ENCODE assay signal across 8 mouse cellular contexts in genomic region chr16:85899301-85899721, GRCm38 (mm10). TPM values are rescaled to one million over a fixed set of nuclear protein-coding genes. Genes with fewer than 3 reads are reported as not detected.
A peak's percentile ranks its signal among the peaks of the same experiment; 100 is the strongest.
DNase-seq lines count a peak whose midpoint lies in the region; ATAC-seq and TF ChIP-seq lines count a peak whose summit lies in the region.

No protein-coding gene starts in this region.

- H3K4me1 ChIP-seq in heart, embryonic 12.5 days (replicated peaks), result peaks cover 17% of the 10 kb centered on the region
- H3K4me1 ChIP-seq in kidney, embryonic 16.5 days (ENCODE audit: insufficient read depth, low read length), result peaks cover 17% of the 10 kb centered on the region
- peaks cover 19% of the 10 kb centered on the region for H3K4me1 ChIP-seq in lung, embryonic 15.5 days
- H3K4me1 ChIP-seq in thymus, adult 2 months (replicated peaks; ENCODE audit: control insufficient read depth, insufficient read depth, low read length), result no peaks in the 10 kb centered on the region

- WGBS in heart, embryonic 12.5 days, result 13% methylated on average over 25 of the region's 25 CpGs
- 21% methylated on average over 25 of the region's 25 CpGs for WGBS in kidney, embryonic 16.5 days
- 21% methylated on average over 25 of the region's 25 CpGs for WGBS in lung, embryonic 15.5 days
- WGBS in thymus, adult 2 months, result 38% methylated on average over 25 of the region's 25 CpGs

- DNase-seq in cerebellum, postnatal 10 days, result peak; percentile 73 to 75
- DNase-seq in cerebellum, adult 11 months, result no peak
- peak; percentile 50 for DNase-seq in embryo, embryonic 9.5 days (ENCODE audit: extremely low spot score)
- peak; percentile 57 for DNase-seq in retina, postnatal 1 day
- no peak for DNase-seq in thymus, adult 2 months

- no peak overlapping the region for H3K27ac ChIP-seq in heart, embryonic 12.5 days (ENCODE audit: poor library complexity, severe bottlenecking)
- no peak overlapping the region for H3K27ac ChIP-seq in kidney, embryonic 16.5 days (ENCODE audit: low read length)
- no peak overlapping the region for H3K27ac ChIP-seq in lung, embryonic 15.5 days
- H3K27ac ChIP-seq in thymus, adult 2 months (ENCODE audit: control insufficient read depth, insufficient read depth, low read length), result no peak overlapping the region

- H3K27me3 ChIP-seq in heart, embryonic 12.5 days (replicated peaks), result 0 out of 2 replicates have a peak, but pooled peaks cover 4% of the 10 kb centered on the region
- no peaks in the 10 kb centered on the region for H3K27me3 ChIP-seq in kidney, embryonic 16.5 days (ENCODE audit: insufficient read depth, low read length)
- H3K27me3 ChIP-seq in lung, embryonic 15.5 days, result peaks cover 19% of the 10 kb centered on the region
- H3K27me3 ChIP-seq in thymus, adult 2 months (ENCODE audit: control insufficient read depth, insufficient read depth, low read length), result no peaks in the 10 kb centered on the region; the same call in 1 of the 2 replicates

- no peak for TF ChIP-seq POLR2A in thymus, adult 2 months (IDR thresholded peaks at IDR 0.05; ENCODE audit: control insufficient read depth, extremely low read depth, insufficient read depth, low read length, poor library complexity)

- peak; percentile 34; the same call in 1 of the 2 replicates for ATAC-seq in heart, embryonic 12.5 days (ENCODE audit: insufficient number of reproducible peaks, low FRiP score)
- peak; percentile 50; the same call in 1 of the 2 replicates for ATAC-seq in kidney, embryonic 16.5 days (ENCODE audit: low FRiP score, low TSS enrichment)
- peak; percentile 25; the same call in 1 of the 2 replicates for ATAC-seq in lung, embryonic 15.5 days (ENCODE audit: borderline replicate concordance, extremely low read depth, low FRiP score, low TSS enrichment)

- H3K4me2 ChIP-seq in heart, embryonic 12.5 days, result peak overlapping the region; percentile 99
- peak overlapping the region; percentile 90 for H3K4me2 ChIP-seq in kidney, embryonic 16.5 days (replicated peaks; ENCODE audit: low read depth, low read length)
- peak overlapping the region; percentile 91 for H3K4me2 ChIP-seq in lung, embryonic 15.5 days

- no peaks in the 10 kb centered on the region for H3K9me3 ChIP-seq in heart, embryonic 12.5 days (replicated peaks)
- H3K9me3 ChIP-seq in kidney, embryonic 16.5 days (ENCODE audit: low read length), result no peaks in the 10 kb centered on the region
- H3K9me3 ChIP-seq in lung, embryonic 15.5 days, result no peaks in the 10 kb centered on the region

- peak overlapping the region; percentile 74 for H3K9ac ChIP-seq in heart, embryonic 12.5 days
- peak overlapping the region; percentile 71 for H3K9ac ChIP-seq in kidney, embryonic 16.5 days (replicated peaks; ENCODE audit: low read length)
- peak overlapping the region; percentile 51 for H3K9ac ChIP-seq in lung, embryonic 15.5 days

- H3K4me3 ChIP-seq in heart, embryonic 12.5 days, result peak overlapping the region; percentile 65
- H3K4me3 ChIP-seq in kidney, embryonic 16.5 days (ENCODE audit: low read length), result peak overlapping the region; percentile 66
- H3K4me3 ChIP-seq in lung, embryonic 15.5 days, result peak overlapping the region; percentile 66
- no peak overlapping the region for H3K4me3 ChIP-seq in thymus, adult 2 months (ENCODE audit: control insufficient read depth, insufficient read depth, low read length)

- no peak for TF ChIP-seq CTCF in thymus, adult 2 months (IDR thresholded peaks at IDR 0.05; ENCODE audit: borderline replicate concordance, control insufficient read depth, extremely low read depth, insufficient read depth, low read length, poor library complexity)

- no peaks in the 10 kb centered on the region for H3K36me3 ChIP-seq in heart, embryonic 12.5 days
- no peaks in the 10 kb centered on the region for H3K36me3 ChIP-seq in kidney, embryonic 16.5 days (ENCODE audit: insufficient read depth, low read length)
- no peaks in the 10 kb centered on the region for H3K36me3 ChIP-seq in lung, embryonic 15.5 days
- H3K36me3 ChIP-seq in thymus, adult 2 months (ENCODE audit: control insufficient read depth, insufficient read depth, low read length), result no peaks in the 10 kb centered on the region

RNA-seq across cellular contexts. Expression of gene Adamts5, which starts 2.3 kb away (rescaled TPM):
- polyA plus RNA-seq in heart, embryonic 12.5 days (2016; fragmentation: Nextera tagmentation; extraction: Ambion mirVana), result 4.6 TPM in 2 replicates
- 5.9 TPM in 2 replicates for polyA plus RNA-seq in kidney, embryonic 16.5 days (2015; fragmentation: Nextera tagmentation; extraction: Ambion mirVana)
- 3.7 and 4.7 TPM in 2 replicates for polyA plus RNA-seq in lung, embryonic 15.5 days (2015; fragmentation: Nextera tagmentation; extraction: Ambion mirVana)
- 0.54 and 0.55 TPM in 2 replicates for polyA plus RNA-seq in thymus, adult 2 months (2012; rRNA removed)

Comparison
In these comparisons a context has a peak if more than half of its experiments do, and no peak if none do; other contexts are left out.
1. DNase-seq: peak in cerebellum, postnatal 10 days (2 of 2), embryo, embryonic 9.5 days (single experiment) and retina, postnatal 1 day (single experiment); none in cerebellum, adult 11 months (single experiment) and thymus, adult 2 months (single experiment).
2. Peak in every context shown above with its lines, with median percentiles within 50 percentile points of each other: ATAC-seq, H3K4me2 ChIP-seq and H3K9ac ChIP-seq.